Mouse (Mus musculus) spleen, adult 2 months (tissue): Measurements from ENCODE around the gene Ntrk2. TPM values are rescaled to one million over a fixed set of nuclear protein-coding genes. Genes with fewer than 3 reads are reported as not detected.

ENCODE experiments used
- DNase-seq, 2 experiments: peaks; one replicate each; pipeline versions ENCODE4 v3.0.0 to v3.0.0-alpha.2; 2012 to 2021; ENCODE audit warnings: low spot score in 2 of 2, low read depth in 1 of 2
- H3K27ac ChIP-seq: fragments of 200-500 bp; 2 replicates; pipeline ENCODE4 v1.5.1; 2012; ENCODE audit warnings: low read length, inconsistent platforms; ENCODE audit not compliant: insufficient read depth
- H3K27me3 ChIP-seq: fragments of 200-500 bp; 2 replicates; pipeline ENCODE4 v1.6.1; 2012; ENCODE audit warnings: mild to moderate bottlenecking, moderate library complexity, low read length, inconsistent platforms; ENCODE audit not compliant: control insufficient read depth, insufficient read depth
- H3K36me3 ChIP-seq: fragments of 200-500 bp; 2 replicates; pipeline ENCODE4 v1.6.1; 2012; ENCODE audit warnings: mild to moderate bottlenecking, low read length, inconsistent platforms; ENCODE audit not compliant: control insufficient read depth, insufficient read depth
- H3K4me1 ChIP-seq: fragments of 200-500 bp; 2 replicates; pipeline ENCODE4 v1.6.1; 2011; ENCODE audit warnings: inconsistent platforms; ENCODE audit not compliant: control insufficient read depth, insufficient read depth, insufficient read length
- H3K4me3 ChIP-seq: fragments of 200-500 bp; 2 replicates; pipeline ENCODE4 v1.5.1; 2011; ENCODE audit warnings: mild to moderate bottlenecking, inconsistent platforms; ENCODE audit not compliant: insufficient read depth, insufficient read length; ENCODE audit errors: extremely low read depth
- CTCF ChIP-seq: fragments of 200-500 bp; IDR thresholded peaks from 2 replicates; pipeline ENCODE4 v1.5.1; 2011; ENCODE audit warnings: mild to moderate bottlenecking, inconsistent platforms; ENCODE audit not compliant: insufficient read depth, insufficient read length, insufficient replicate concordance; ENCODE audit errors: extremely low read depth
- POLR2A ChIP-seq: fragments of 200-500 bp; IDR thresholded peaks from 2 replicates; pipeline ENCODE4 v1.6.1; 2011; ENCODE audit warnings: low read depth, low read length, inconsistent platforms
- WGBS: fragments of 180-500 bp; shearing (Covaris S2); methylation state at CpG from one replicate; pipeline ENCODE4 v1.1.7; 2018; 5-methylcytosine and 5-hydroxymethylcytosine counted together
- polyA plus RNA-seq: library from polyadenylated mRNA; depleted of rRNA; stranded (reverse); fragments of >200 nt; gene quantifications from 2 replicates; pipeline ENCODE4 v1.2.3, GENCODE M21; 2012

Ntrk2 gene
- polyA plus RNA-seq, 1 experiment, result 1.3 TPM

- WGBS, result 87% methylated on average over 6 of the region's 6 CpGs
- no peak overlapping the region for H3K27ac ChIP-seq
- no peaks in the 10 kb centered on the region for H3K36me3 ChIP-seq
- no peak for DNase-seq
- no peak overlapping the region for H3K4me3 ChIP-seq
- H3K27me3 ChIP-seq, result no peaks in the 10 kb centered on the region
- H3K4me1 ChIP-seq, result no peaks in the 10 kb centered on the region
- TF ChIP-seq CTCF, result no peak
- TF ChIP-seq POLR2A, result no peak
These were observed 154.0 kb downstream of the Ntrk2 start for GRCm38 (mm10) chr13:58960321-58960720.

DNA sequence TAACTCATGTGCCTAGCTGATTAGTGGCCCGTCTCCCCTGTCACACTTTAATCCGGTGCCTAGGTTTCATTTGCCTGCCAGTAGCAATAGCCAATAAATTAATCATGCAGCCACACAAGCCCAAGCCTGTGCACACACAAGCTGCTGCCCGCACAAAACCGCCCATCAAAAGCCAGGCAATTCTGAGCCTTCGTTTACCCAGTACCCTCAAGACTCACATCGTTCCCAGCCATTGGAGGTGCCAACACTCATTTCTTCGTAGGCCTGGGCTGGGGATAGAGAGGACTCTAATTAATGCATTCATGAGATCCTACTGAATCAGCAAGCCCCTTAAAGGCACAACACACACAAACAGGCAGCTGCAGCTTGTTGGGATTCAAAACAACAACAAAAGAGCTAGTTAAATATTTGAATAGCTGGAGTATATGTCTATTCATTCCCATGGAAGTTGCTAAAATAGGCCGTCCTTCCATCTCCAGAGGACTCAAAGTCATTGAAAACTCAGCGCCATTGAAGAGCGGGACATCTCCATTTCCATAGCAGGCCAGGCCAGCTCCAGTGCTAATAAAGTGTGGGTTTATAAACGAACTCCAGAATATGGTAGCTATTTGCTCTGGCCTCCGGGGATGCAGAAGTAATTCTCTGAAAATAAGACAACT lies 158.5 kb downstream of the Ntrk2 start:
- no peak for TF ChIP-seq POLR2A
- 89% methylated on average over 12 of the region's 12 CpGs for WGBS
- no peaks in the 10 kb centered on the region for H3K27me3 ChIP-seq
- no peak overlapping the region for H3K27ac ChIP-seq
- DNase-seq, result no peak
- H3K4me1 ChIP-seq, result no peaks in the 10 kb centered on the region
- no peaks in the 10 kb centered on the region for H3K36me3 ChIP-seq
- no peak overlapping the region for H3K4me3 ChIP-seq

DNA sequence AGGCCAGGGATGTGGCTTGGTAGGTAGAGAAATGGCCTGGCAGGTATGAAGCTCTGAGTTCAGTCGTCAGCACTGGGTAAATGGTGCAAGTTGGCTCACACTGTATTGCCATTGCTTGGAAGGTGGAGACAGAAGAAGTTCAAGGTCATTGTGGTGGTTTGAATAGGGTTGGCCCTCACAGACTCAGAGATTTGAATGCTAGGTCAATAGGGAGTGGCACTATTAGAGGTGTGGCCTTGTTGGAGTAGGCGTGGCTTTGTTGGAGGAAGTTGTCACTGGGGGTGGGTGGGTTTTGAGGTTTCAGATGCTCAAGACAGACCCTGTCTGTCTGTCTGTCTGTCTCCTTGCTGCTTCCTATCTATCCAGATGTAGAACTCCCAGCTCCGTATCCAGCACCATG lies 159.5 kb downstream of the Ntrk2 start:
- no peak for DNase-seq
- Histone ChIP-seq H3K4me3 (no peak overlapping the region), H3K27me3 (no peaks in the 10 kb centered on the region), H3K27ac (no peak overlapping the region), H3K4me1 (no peaks in the 10 kb centered on the region), H3K36me3 (no peaks in the 10 kb centered on the region)
- TF ChIP-seq POLR2A, result no peak
- TF ChIP-seq CTCF, result no peak
- WGBS, result 87% methylated on average over 3 of the region's 3 CpGs

DNA sequence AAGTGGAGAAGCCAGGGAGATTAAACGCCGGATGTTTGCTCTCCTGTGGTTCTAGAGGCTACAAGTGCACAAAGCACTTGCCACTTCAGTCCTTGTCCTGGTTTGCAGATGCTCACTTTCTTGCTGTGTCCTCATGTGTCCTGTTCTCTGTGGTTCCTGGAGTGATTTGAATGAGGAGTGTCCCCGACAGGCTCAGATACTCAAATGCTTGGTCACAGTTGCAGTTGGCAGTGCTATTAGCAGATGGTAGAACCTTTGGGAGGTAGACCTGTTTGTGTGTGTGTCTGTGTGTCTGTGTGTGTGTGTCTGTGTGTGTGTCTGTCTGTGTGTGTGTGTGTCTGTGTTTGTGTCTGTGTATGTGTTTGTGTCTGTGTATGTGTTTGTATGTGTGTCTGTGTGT lies 160.1 kb downstream of the Ntrk2 start:
- TF ChIP-seq CTCF, result no peak
- no peak for TF ChIP-seq POLR2A
- Histone ChIP-seq H3K36me3 (no peaks in the 10 kb centered on the region), H3K4me1 (no peaks in the 10 kb centered on the region), H3K27me3 (no peaks in the 10 kb centered on the region), H3K27ac (no peak overlapping the region), H3K4me3 (no peak overlapping the region)
- DNase-seq, result no peak
- WGBS, result 82% methylated on average over 3 of the region's 3 CpGs

- Histone ChIP-seq H3K36me3 (no peaks in the 10 kb centered on the region), H3K4me3 (no peak overlapping the region), H3K27me3 (no peaks in the 10 kb centered on the region), H3K4me1 (no peaks in the 10 kb centered on the region), H3K27ac (no peak overlapping the region)
- 76% methylated on average over 5 of the region's 5 CpGs for WGBS
- no peak for DNase-seq
- TF ChIP-seq POLR2A, result no peak
- TF ChIP-seq CTCF, result no peak
These were observed 161.8 kb downstream of the Ntrk2 start for GRCm38 (mm10) chr13:58968168-58968567.

DNA sequence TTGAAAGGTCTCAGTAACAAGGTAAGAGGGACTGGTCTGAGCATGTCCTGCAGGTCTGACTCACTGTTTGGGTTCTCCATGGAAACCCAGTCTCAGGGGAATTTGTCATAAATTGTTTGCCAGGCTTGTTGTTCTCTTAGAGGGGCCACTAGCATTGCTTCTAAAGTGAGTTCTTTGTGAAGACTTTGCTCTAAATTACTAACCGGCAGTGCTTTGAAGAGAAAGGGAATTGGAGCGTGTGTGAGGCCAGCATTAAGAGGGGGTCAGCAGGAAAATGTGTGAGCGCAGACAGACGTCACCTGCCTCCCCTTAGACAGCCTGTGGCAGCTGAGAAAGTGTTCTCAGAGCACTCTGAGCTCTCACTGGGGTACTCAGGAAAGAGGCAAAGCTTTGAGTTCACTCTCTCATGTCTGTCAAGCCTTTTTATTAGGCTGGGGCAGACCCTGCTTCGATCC lies 165.1 kb downstream of the Ntrk2 start:
- Histone ChIP-seq H3K4me3 (no peak overlapping the region), H3K4me1 (no peaks in the 10 kb centered on the region), H3K27ac (no peak overlapping the region), H3K36me3 (no peaks in the 10 kb centered on the region), H3K27me3 (no peaks in the 10 kb centered on the region)
- no peak for TF ChIP-seq CTCF
- TF ChIP-seq POLR2A, result no peak
- DNase-seq, result no peak
- 71% methylated on average over 5 of the region's 5 CpGs for WGBS

GRCm38 (mm10) chr13:58972511-58972910 lies 166.1 kb downstream of the Ntrk2 start:
- Histone ChIP-seq H3K36me3 (no peaks in the 10 kb centered on the region), H3K27ac (no peak overlapping the region), H3K4me1 (no peaks in the 10 kb centered on the region), H3K27me3 (no peaks in the 10 kb centered on the region), H3K4me3 (no peak overlapping the region)
- no peak for DNase-seq
- WGBS, result 70% methylated on average over 5 of the region's 5 CpGs
- no peak for TF ChIP-seq POLR2A
- no peak for TF ChIP-seq CTCF

GRCm38 (mm10) chr13:58996447-58996846 lies 190.1 kb downstream of the Ntrk2 start:
- Histone ChIP-seq H3K27me3 (no peaks in the 10 kb centered on the region), H3K4me3 (no peak overlapping the region), H3K27ac (no peak overlapping the region), H3K36me3 (no peaks in the 10 kb centered on the region), H3K4me1 (no peaks in the 10 kb centered on the region)
- 57% methylated on average over 5 of the region's 5 CpGs for WGBS
- TF ChIP-seq CTCF (no peak), POLR2A (no peak)
- no peak for DNase-seq
